8 mouse cellular contexts compared by ENCODE assay signal in the genomic region with DNA sequence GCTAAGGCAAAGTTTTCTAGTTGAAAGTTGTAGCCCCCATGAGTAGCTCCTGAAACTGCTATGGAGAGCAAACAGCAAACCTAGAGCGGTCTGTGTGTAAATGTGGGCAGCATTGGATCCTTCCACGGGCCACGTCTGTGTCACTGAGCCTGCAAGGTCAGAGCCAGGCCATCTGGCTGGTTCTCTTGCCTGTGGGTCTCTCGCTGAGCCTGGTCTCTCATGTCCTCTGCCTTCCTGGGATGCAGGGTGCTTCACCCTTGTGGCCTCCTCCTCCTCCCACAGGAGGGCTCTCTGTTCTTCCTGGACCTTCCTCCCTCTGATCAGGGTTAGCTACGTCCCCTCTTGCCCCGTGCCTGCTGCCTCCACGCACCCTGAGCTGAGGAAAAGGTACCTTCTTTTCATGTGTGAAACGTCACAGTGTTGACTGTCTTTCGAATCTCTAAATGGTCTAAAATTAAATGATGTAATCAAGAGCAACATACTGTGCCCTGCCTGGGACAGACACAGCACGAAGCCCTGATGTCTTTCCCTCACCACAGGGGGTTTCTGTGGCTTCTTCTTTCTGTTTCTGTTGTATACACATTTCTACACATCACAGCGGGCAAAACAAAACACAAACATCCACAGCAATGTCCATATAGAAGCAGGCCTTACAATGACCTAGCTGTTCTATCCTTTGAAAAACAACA. TPM values are rescaled to one million over a fixed set of nuclear protein-coding genes. Genes with fewer than 3 reads are reported as not detected.
A peak's percentile ranks its signal among the peaks of the same experiment; 100 is the strongest.
DNase-seq lines count a peak whose midpoint lies in the region; ATAC-seq and TF ChIP-seq lines count a peak whose summit lies in the region.

No protein-coding gene starts in this region.

- no peak for DNase-seq in kidney, adult 11 months
- DNase-seq in ovary, postnatal 10 days (ENCODE audit: low spot score) = no peak
- no peak for DNase-seq in frontal cortex, adult 2 months (ENCODE audit: extremely low spot score in 1 of 2, low spot score in 1 of 2)

- H3K4me2 ChIP-seq in kidney, embryonic 15.5 days = no peak overlapping the region
- no peak overlapping the region for H3K4me2 ChIP-seq in limb, embryonic 12.5 days
- no peak overlapping the region for H3K4me2 ChIP-seq in stomach, embryonic 14.5 days (replicated peaks; ENCODE audit: low read depth, low read length)

- 42% methylated on average over 11 of the region's 11 CpGs for WGBS in kidney, embryonic 15.5 days
- WGBS in limb, embryonic 12.5 days = 63% methylated on average over 11 of the region's 11 CpGs
- WGBS in stomach, embryonic 14.5 days = 52% methylated on average over 11 of the region's 11 CpGs

- no peaks in the 10 kb centered on the region for H3K27me3 ChIP-seq in kidney, embryonic 15.5 days
- no peaks in the 10 kb centered on the region for H3K27me3 ChIP-seq in limb, embryonic 12.5 days
- no peaks in the 10 kb centered on the region for H3K27me3 ChIP-seq in stomach, embryonic 14.5 days (ENCODE audit: control insufficient read depth, insufficient read depth, low read length)

- ATAC-seq in kidney, embryonic 15.5 days (replicated peaks; ENCODE audit: low FRiP score) = no peak
- ATAC-seq in limb, embryonic 12.5 days (ENCODE audit: insufficient number of reproducible peaks, insufficient read depth, low FRiP score, low TSS enrichment, low read depth) = no peak
- ATAC-seq in stomach, embryonic 14.5 days (ENCODE audit: insufficient number of reproducible peaks, insufficient read depth, low FRiP score, low read depth) = no peak
- no peak for ATAC-seq in granulocyte monocyte progenitor cell, adult 5-6 weeks (replicated peaks; ENCODE audit: poor library complexity, severe bottlenecking)

- H3K4me3 ChIP-seq in kidney, embryonic 15.5 days (replicated peaks) = no peak overlapping the region
- no peak overlapping the region for H3K4me3 ChIP-seq in embryonic fibroblast, embryonic 13.5 days (ENCODE audit: insufficient read depth, low read length)
- H3K4me3 ChIP-seq in limb, embryonic 12.5 days (replicated peaks) = no peak overlapping the region
- no peak overlapping the region for H3K4me3 ChIP-seq in stomach, embryonic 14.5 days (ENCODE audit: low read depth, low read length)

- peak overlapping the region; percentile 34; the same call in 1 of the 2 replicates for H3K27ac ChIP-seq in kidney, embryonic 15.5 days
- H3K27ac ChIP-seq in embryonic fibroblast, embryonic 13.5 days (ENCODE audit: insufficient read depth, low read length) = peak overlapping the region; percentile 93
- peak overlapping the region; percentile 84 for H3K27ac ChIP-seq in limb, embryonic 12.5 days
- peak overlapping the region; percentile 57 for H3K27ac ChIP-seq in stomach, embryonic 14.5 days (ENCODE audit: low read length)

- no peaks in the 10 kb centered on the region for H3K9me3 ChIP-seq in kidney, embryonic 15.5 days (replicated peaks)
- no peaks in the 10 kb centered on the region for H3K9me3 ChIP-seq in limb, embryonic 12.5 days
- H3K9me3 ChIP-seq in stomach, embryonic 14.5 days (ENCODE audit: control insufficient read depth, low read depth, low read length) = no peaks in the 10 kb centered on the region

- no peak; the same call in 1 of the 2 replicates for TF ChIP-seq POLR2A in embryonic fibroblast, embryonic 13.5 days (IDR thresholded peaks at IDR 0.05; ENCODE audit: low read depth, low read length)

- peaks cover 70% of the 10 kb centered on the region for H3K4me1 ChIP-seq in kidney, embryonic 15.5 days
- peaks cover 36% of the 10 kb centered on the region for H3K4me1 ChIP-seq in embryonic fibroblast, embryonic 13.5 days (ENCODE audit: control insufficient read depth, insufficient read depth, low read length)
- H3K4me1 ChIP-seq in limb, embryonic 12.5 days (replicated peaks) = peaks cover 54% of the 10 kb centered on the region
- H3K4me1 ChIP-seq in stomach, embryonic 14.5 days (ENCODE audit: control insufficient read depth, insufficient read depth, low read length) = peaks cover 46% of the 10 kb centered on the region

- H3K9ac ChIP-seq in kidney, embryonic 15.5 days = no peak overlapping the region
- H3K9ac ChIP-seq in limb, embryonic 12.5 days (replicated peaks) = peak overlapping the region; percentile 27; the same call in 1 of the 2 replicates
- no peak overlapping the region for H3K9ac ChIP-seq in stomach, embryonic 14.5 days (replicated peaks; ENCODE audit: low read depth, low read length)

- no peaks in the 10 kb centered on the region for H3K36me3 ChIP-seq in kidney, embryonic 15.5 days
- H3K36me3 ChIP-seq in limb, embryonic 12.5 days = no peaks in the 10 kb centered on the region
- H3K36me3 ChIP-seq in stomach, embryonic 14.5 days (ENCODE audit: control insufficient read depth, insufficient read depth, low read length) = 0 out of 2 replicates have a peak, but pooled peaks cover 3% of the 10 kb centered on the region

- no peak for TF ChIP-seq CTCF in embryonic fibroblast, embryonic 13.5 days (IDR thresholded peaks at IDR 0.05; ENCODE audit: borderline replicate concordance, insufficient read depth, low read length)

RNA-seq across cellular contexts. Expression of a gene that starts 52.6 kb away (rescaled TPM):
- polyA plus RNA-seq in kidney, embryonic 15.5 days (2015; fragmentation: Nextera tagmentation; extraction: Ambion mirVana) = 47.6 and 49.0 TPM in 2 replicates
- 20.3 and 45.2 TPM in 2 replicates for polyA plus RNA-seq in embryonic fibroblast, embryonic 13.5 days (2011; ENCODE audit: insufficient read length, low read depth, missing spikeins)
- 56.7 and 64.3 TPM in 2 replicates for polyA plus RNA-seq in limb, embryonic 12.5 days (2016; fragmentation: Nextera tagmentation; extraction: Ambion mirVana)
- 57.6 and 74.3 TPM in 2 replicates for polyA plus RNA-seq in stomach, embryonic 14.5 days (2014; fragmentation: Nextera tagmentation; extraction: Ambion mirVana)
- 25.6 and 48.0 TPM in 2 replicates for total RNA-seq in granulocyte monocyte progenitor cell, adult 5-6 weeks (2014; fragmentation: Nextera tagmentation)
- total RNA-seq in granulocyte monocyte progenitor cell, adult 5-6 weeks (2017) = 20.4 and 32.7 TPM in 2 replicates
- 27.9 and 33.2 TPM in 2 replicates for polyA plus RNA-seq in frontal cortex, adult 2 months (2012; rRNA removed)

Comparison
In these comparisons a context has a peak if more than half of its experiments do, and no peak if none do; other contexts are left out.
1. H3K27ac ChIP-seq: peak in every context shown above with its lines; median percentile 93 in embryonic fibroblast, embryonic 13.5 days; 84 in limb, embryonic 12.5 days; 57 in stomach, embryonic 14.5 days; 34 in kidney, embryonic 15.5 days.